Mouse (Mus musculus): ENCODE measurements at regions not wholly inside any gene's neighbourhood (a gene's known extent, or its start where the extent isn't known, plus 50 kb on each side); places are given as distances from the start of the nearest gene placed in this dataset.

DNA sequence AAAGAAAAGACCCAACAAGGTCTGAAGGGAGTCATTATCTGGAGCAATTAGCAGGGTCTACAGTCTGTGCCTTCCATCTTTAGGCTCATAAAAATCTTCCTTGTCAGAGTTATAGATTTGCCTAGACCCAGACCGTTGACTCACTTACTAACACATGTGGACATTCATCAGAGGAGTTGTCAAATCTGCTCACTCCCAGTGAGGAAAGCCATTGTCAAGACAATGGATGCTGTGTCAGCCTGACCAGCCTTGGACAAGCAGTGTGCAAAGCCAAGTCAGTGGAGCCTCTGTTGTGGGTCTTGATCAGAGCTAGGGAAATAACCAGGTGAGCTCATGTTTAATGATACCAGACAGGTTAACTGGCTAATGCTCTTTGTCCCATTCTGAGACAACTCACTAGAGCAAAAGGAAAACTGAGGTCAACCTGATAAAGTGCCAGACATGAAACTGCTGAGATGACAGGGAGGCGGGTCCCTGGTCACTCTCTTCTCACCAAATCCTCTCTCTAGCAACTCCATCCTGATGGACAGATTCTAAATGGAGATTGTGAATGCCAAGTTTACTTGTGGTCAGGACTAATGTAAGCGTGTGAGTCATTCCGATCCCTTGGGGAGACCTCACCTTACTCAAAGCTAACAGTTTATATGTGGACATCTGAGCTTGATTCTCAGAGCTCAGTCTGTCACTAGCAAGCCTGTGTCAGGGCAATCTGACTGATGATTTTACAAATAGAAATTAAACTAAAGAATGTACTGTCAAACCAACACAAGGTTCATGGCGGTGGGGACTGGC is 320.6 kb upstream of the Gm26657 start:
- Histone ChIP-seq H3K4me1 (no peaks in the 10 kb centered on the region), H3K27me3 (no peaks in the 10 kb centered on the region), H3K9me3 (no peaks in the 10 kb centered on the region), H3K4me3 (no peak overlapping the region), H3K27ac (replicated peaks) (no peak overlapping the region), H3K4me2 (replicated peaks) (no peak overlapping the region), H3K9ac (replicated peaks) (no peak overlapping the region), H3K36me3 (no peaks in the 10 kb centered on the region)
- 93% methylated on average over 5 of the region's 5 CpGs for WGBS
- ATAC-seq (ENCODE audit: low FRiP score, low read depth) = no peak

GRCm38 (mm10) chr4:56411024-56411636 is 328.7 kb upstream of the Gm26657 start:
- ATAC-seq (ENCODE audit: low FRiP score, low read depth) = no peak
- Histone ChIP-seq H3K4me3 (no peak overlapping the region), H3K27me3 (no peaks in the 10 kb centered on the region), H3K4me1 (no peaks in the 10 kb centered on the region), H3K9me3 (no peaks in the 10 kb centered on the region), H3K4me2 (replicated peaks) (no peak overlapping the region), H3K9ac (replicated peaks) (no peak overlapping the region), H3K27ac (replicated peaks) (no peak overlapping the region), H3K36me3 (no peaks in the 10 kb centered on the region)
- 52% methylated on average over 1 of the region's 1 CpGs for WGBS

DNA sequence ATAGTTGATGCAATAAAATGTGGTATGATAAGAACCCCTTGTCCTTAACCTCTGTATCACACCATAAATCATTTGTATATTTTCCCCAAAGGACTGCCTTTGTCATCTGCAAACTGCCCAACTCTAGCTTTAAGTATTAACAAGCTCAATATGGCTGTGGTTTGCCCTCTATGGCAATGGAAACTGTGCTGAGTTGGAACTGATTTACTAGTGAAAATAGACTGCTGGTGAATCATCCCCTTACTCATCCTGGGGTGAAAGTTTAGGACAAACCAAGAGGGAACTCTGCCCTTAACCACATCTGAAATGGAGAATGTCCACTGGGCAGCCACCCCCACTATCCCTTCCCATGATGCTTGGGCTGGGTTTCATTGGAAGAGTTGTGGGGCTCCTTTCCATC is 346.1 kb upstream of the Gm26657 start:
- Histone ChIP-seq H3K4me3 (no peak overlapping the region), H3K36me3 (no peaks in the 10 kb centered on the region), H3K27me3 (no peaks in the 10 kb centered on the region), H3K9me3 (no peaks in the 10 kb centered on the region), H3K9ac (replicated peaks) (no peak overlapping the region), H3K4me2 (replicated peaks) (no peak overlapping the region), H3K27ac (replicated peaks) (no peak overlapping the region), H3K4me1 (no peaks in the 10 kb centered on the region)
- ATAC-seq (ENCODE audit: low FRiP score, low read depth) = no peak

GRCm38 (mm10) chr4:56387051-56387450 is 352.8 kb upstream of the Gm26657 start:
- H3K4me3 ChIP-seq = no peak overlapping the region
- ATAC-seq (ENCODE audit: low FRiP score, low read depth) = no peak

GRCm38 (mm10) chr4:56375745-56376144 is 364.1 kb upstream of the Gm26657 start:
- ATAC-seq (ENCODE audit: low FRiP score, low read depth) = no peak
- no peaks in the 10 kb centered on the region for H3K36me3 ChIP-seq
- no peak overlapping the region for H3K27ac ChIP-seq (replicated peaks)
- 61% methylated on average over 5 of the region's 5 CpGs for WGBS
- no peak overlapping the region for H3K9ac ChIP-seq (replicated peaks)
- no peaks in the 10 kb centered on the region for H3K4me1 ChIP-seq
- no peaks in the 10 kb centered on the region for H3K9me3 ChIP-seq
- no peak overlapping the region for H3K4me2 ChIP-seq (replicated peaks)
- H3K4me3 ChIP-seq = no peak overlapping the region
- H3K27me3 ChIP-seq = no peaks in the 10 kb centered on the region

More at GRCm38 (mm10) chr4:56387051-56387450, 352.8 kb upstream of the Gm26657 start:
- no peak overlapping the region for H3K4me2 ChIP-seq (replicated peaks)
- no peak overlapping the region for H3K9ac ChIP-seq (replicated peaks)
- H3K4me1 ChIP-seq = no peaks in the 10 kb centered on the region
- H3K9me3 ChIP-seq = no peaks in the 10 kb centered on the region
- 67% methylated on average over 3 of the region's 3 CpGs for WGBS
- no peaks in the 10 kb centered on the region for H3K27me3 ChIP-seq
- no peaks in the 10 kb centered on the region for H3K36me3 ChIP-seq
- no peak overlapping the region for H3K27ac ChIP-seq (replicated peaks)

DNA sequence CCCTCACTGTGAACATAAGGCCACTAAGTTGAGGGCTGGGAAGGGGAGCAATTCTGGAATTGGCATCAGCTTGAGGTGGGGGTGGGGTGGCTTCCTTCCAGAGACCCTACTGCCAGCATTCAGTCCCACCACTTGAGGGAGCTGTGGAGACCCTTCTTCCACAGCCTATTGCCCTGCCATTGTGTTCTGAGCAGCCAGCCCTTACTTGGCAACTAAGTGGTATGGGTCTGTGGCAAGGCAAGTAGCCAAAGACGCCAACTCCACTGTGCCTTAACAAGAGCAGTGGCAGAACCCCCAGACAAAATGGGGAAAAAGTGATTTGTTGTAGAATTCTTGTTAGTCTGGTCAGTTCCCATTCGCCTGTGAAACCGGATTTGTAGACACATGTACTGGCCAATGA is 365.4 kb upstream of the Gm26657 start:
- no peak for ATAC-seq (ENCODE audit: low FRiP score, low read depth)
- 89% methylated on average over 3 of the region's 3 CpGs for WGBS
- no peaks in the 10 kb centered on the region for H3K36me3 ChIP-seq

GRCm38 (mm10) chr4:56373746-56374145 is 366.1 kb upstream of the Gm26657 start:
- Histone ChIP-seq H3K27me3 (no peaks in the 10 kb centered on the region), H3K36me3 (no peaks in the 10 kb centered on the region), H3K4me2 (replicated peaks) (no peak overlapping the region), H3K4me3 (no peak overlapping the region), H3K9me3 (no peaks in the 10 kb centered on the region), H3K9ac (replicated peaks) (no peak overlapping the region), H3K4me1 (no peaks in the 10 kb centered on the region), H3K27ac (replicated peaks) (no peak overlapping the region)
- 81% methylated on average over 4 of the region's 4 CpGs for WGBS
- ATAC-seq (ENCODE audit: low FRiP score, low read depth) = no peak

More for the DNA sequence above, 365.4 kb upstream of the Gm26657 start:
- Histone ChIP-seq H3K4me3 (no peak overlapping the region), H3K4me2 (replicated peaks) (no peak overlapping the region), H3K27me3 (no peaks in the 10 kb centered on the region), H3K9ac (replicated peaks) (no peak overlapping the region), H3K4me1 (no peaks in the 10 kb centered on the region), H3K9me3 (no peaks in the 10 kb centered on the region), H3K27ac (replicated peaks) (no peak overlapping the region)

DNA sequence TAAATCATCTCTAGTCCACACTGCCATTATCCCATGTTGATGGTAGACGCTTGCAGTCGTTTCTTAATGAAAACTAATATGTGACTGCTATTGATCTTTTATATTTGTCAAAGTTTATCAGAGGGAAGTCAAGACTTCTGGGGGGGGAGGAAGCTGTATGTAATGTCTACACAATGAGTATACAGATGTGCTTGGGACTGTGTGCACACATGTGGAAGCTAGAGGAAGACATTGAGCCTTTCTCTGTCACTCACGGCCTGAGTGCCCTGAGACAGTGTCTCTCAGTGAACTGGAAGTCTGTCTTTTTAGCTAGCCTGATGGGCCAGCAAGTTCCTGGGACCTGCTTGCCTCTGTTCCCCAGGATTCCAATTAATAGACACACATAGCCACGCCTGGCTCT is 366.7 kb upstream of the Gm26657 start:
- ATAC-seq (ENCODE audit: low FRiP score, low read depth) = no peak
- H3K36me3 ChIP-seq = no peaks in the 10 kb centered on the region
- no peaks in the 10 kb centered on the region for H3K9me3 ChIP-seq
- H3K27ac ChIP-seq (replicated peaks) = no peak overlapping the region
- H3K27me3 ChIP-seq = no peaks in the 10 kb centered on the region
- H3K4me3 ChIP-seq = no peak overlapping the region
- no peaks in the 10 kb centered on the region for H3K4me1 ChIP-seq
- 91% methylated on average over 4 of the region's 4 CpGs for WGBS
- H3K4me2 ChIP-seq (replicated peaks) = no peak overlapping the region
- no peak overlapping the region for H3K9ac ChIP-seq (replicated peaks)

DNA sequence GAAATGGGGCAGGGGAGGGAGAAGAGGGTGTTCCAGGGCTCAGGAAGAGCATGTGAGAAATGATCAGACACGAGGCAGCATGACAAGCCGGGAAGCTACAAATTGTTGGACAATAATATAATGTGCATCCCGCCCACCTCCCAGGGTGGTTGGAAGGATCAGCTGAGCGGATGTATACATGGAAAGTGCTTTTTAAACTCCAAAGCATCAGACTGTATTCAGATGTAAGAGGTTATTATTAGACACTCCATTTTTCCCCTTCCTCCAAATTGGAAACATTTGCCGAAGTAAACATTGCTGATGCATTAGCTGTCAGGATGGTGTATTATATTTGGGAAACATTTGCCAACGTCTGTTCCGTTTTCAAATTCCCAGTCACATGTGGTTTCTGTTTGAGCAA is 367.2 kb upstream of the Gm26657 start:
- Histone ChIP-seq H3K9me3 (no peaks in the 10 kb centered on the region), H3K36me3 (no peaks in the 10 kb centered on the region), H3K4me3 (no peak overlapping the region), H3K9ac (replicated peaks) (no peak overlapping the region), H3K27me3 (no peaks in the 10 kb centered on the region), H3K4me2 (replicated peaks) (no peak overlapping the region), H3K4me1 (no peaks in the 10 kb centered on the region), H3K27ac (replicated peaks) (no peak overlapping the region)
- no peak for ATAC-seq (ENCODE audit: low FRiP score, low read depth)
- 84% methylated on average over 7 of the region's 7 CpGs for WGBS

GRCm38 (mm10) chr4:56364594-56364993 is 375.3 kb upstream of the Gm26657 start:
- 85% methylated on average over 6 of the region's 6 CpGs for WGBS
- Histone ChIP-seq H3K4me2 (replicated peaks) (no peak overlapping the region), H3K9ac (replicated peaks) (no peak overlapping the region), H3K4me1 (no peaks in the 10 kb centered on the region), H3K36me3 (no peaks in the 10 kb centered on the region), H3K27me3 (no peaks in the 10 kb centered on the region), H3K9me3 (no peaks in the 10 kb centered on the region), H3K27ac (replicated peaks) (no peak overlapping the region), H3K4me3 (no peak overlapping the region)
- no peak for ATAC-seq (ENCODE audit: low FRiP score, low read depth)

- 55% methylated on average over 6 of the region's 6 CpGs for WGBS
- Histone ChIP-seq H3K4me1 (no peaks in the 10 kb centered on the region), H3K27ac (replicated peaks) (no peak overlapping the region), H3K9me3 (no peaks in the 10 kb centered on the region), H3K36me3 (no peaks in the 10 kb centered on the region), H3K9ac (replicated peaks) (no peak overlapping the region), H3K4me2 (replicated peaks) (no peak overlapping the region), H3K27me3 (no peaks in the 10 kb centered on the region), H3K4me3 (no peak overlapping the region)
- ATAC-seq (ENCODE audit: low FRiP score, low read depth) = no peak
Observed at GRCm38 (mm10) chr4:56362121-56362520, 377.7 kb upstream of the Gm26657 start.

GRCm38 (mm10) chr4:56349216-56349615 is 390.7 kb upstream of the Gm26657 start:
- 90% methylated on average over 5 of the region's 5 CpGs for WGBS
- H3K36me3 ChIP-seq = no peaks in the 10 kb centered on the region
- H3K27me3 ChIP-seq = no peaks in the 10 kb centered on the region
- no peak overlapping the region for H3K9ac ChIP-seq (replicated peaks)
- no peaks in the 10 kb centered on the region for H3K9me3 ChIP-seq
- H3K4me3 ChIP-seq = no peak overlapping the region
- ATAC-seq (ENCODE audit: low FRiP score, low read depth) = no peak
- H3K27ac ChIP-seq (replicated peaks) = no peak overlapping the region
- no peaks in the 10 kb centered on the region for H3K4me1 ChIP-seq
- no peak overlapping the region for H3K4me2 ChIP-seq (replicated peaks)

Measured in midbrain, embryonic 12.5 days (tissue).